29 mouse cellular contexts compared by ENCODE assay signal in genomic region chr4:65912247-65912942, GRCm38 (mm10).
DNase-seq lines count a peak whose midpoint lies in the region; ATAC-seq and TF ChIP-seq lines count a peak whose summit lies in the region.
"Had no signal": no experiment of that assay in that cellular context is flagged by ENCODE, and none has a peak within 500 bp of the region (broad histone marks: within the 10 kb centered on the region; RNA-seq: fewer than 3 reads in every experiment).

No protein-coding gene starts in this region.

- no peaks in the 10 kb centered on the region for H3K27me3 ChIP-seq in kidney, postnatal 0 days (ENCODE audit: insufficient read depth, low read length)
- H3K27me3 ChIP-seq in lung, postnatal 0 days (replicated peaks; ENCODE audit: insufficient read depth, low read length): no peaks in the 10 kb centered on the region
- no peaks in the 10 kb centered on the region for H3K27me3 ChIP-seq in embryonic facial prominence, embryonic 14.5 days (replicated peaks; ENCODE audit: control insufficient read depth, insufficient read depth, low read length)
- no peaks in the 10 kb centered on the region for H3K27me3 ChIP-seq in limb, embryonic 15.5 days
- H3K27me3 ChIP-seq in heart, embryonic 11.5 days (ENCODE audit: control insufficient read depth, insufficient read depth, low read length): no peaks in the 10 kb centered on the region
- H3K27me3 ChIP-seq: heart, embryonic 12.5 days; liver, embryonic 13.5 days; neural tube, embryonic 12.5 days had no signal

- no peak overlapping the region for H3K4me2 ChIP-seq in kidney, postnatal 0 days (ENCODE audit: low read length)
- no peak overlapping the region for H3K4me2 ChIP-seq in lung, postnatal 0 days (replicated peaks; ENCODE audit: low read depth, low read length)
- no peak overlapping the region for H3K4me2 ChIP-seq in embryonic facial prominence, embryonic 14.5 days (ENCODE audit: low read depth, low read length)
- no peak overlapping the region for H3K4me2 ChIP-seq in limb, embryonic 15.5 days
- H3K4me2 ChIP-seq in heart, embryonic 11.5 days: no peak overlapping the region
- H3K4me2 ChIP-seq: heart, embryonic 12.5 days; hindbrain, embryonic 14.5 days; liver, embryonic 13.5 days; neural tube, embryonic 12.5 days had no signal

- WGBS in kidney, postnatal 0 days: 59% methylated on average over 8 of the region's 8 CpGs
- 49% methylated on average over 8 of the region's 8 CpGs for WGBS in lung, postnatal 0 days
- 61% methylated on average over 8 of the region's 8 CpGs for WGBS in embryonic facial prominence, embryonic 14.5 days
- 48% methylated on average over 8 of the region's 8 CpGs for WGBS in limb, embryonic 15.5 days
- 74% methylated on average over 8 of the region's 8 CpGs for WGBS in heart, embryonic 11.5 days (ENCODE audit: insufficient replicate concordance)

- H3K9me3 ChIP-seq in kidney, postnatal 0 days (replicated peaks; ENCODE audit: low read length): no peaks in the 10 kb centered on the region
- H3K9me3 ChIP-seq in lung, postnatal 0 days (ENCODE audit: low read length): no peaks in the 10 kb centered on the region
- H3K9me3 ChIP-seq in embryonic facial prominence, embryonic 14.5 days (ENCODE audit: control insufficient read depth, low read length): no peaks in the 10 kb centered on the region
- H3K9me3 ChIP-seq in limb, embryonic 15.5 days: no peaks in the 10 kb centered on the region
- no peaks in the 10 kb centered on the region for H3K9me3 ChIP-seq in heart, embryonic 11.5 days (replicated peaks; ENCODE audit: control insufficient read depth, low read length)
- H3K9me3 ChIP-seq: heart, embryonic 12.5 days; liver, embryonic 13.5 days; midbrain, embryonic 10.5 days; neural tube, embryonic 12.5 days had no signal

- TF ChIP-seq CTCF in kidney, postnatal 0 days (IDR thresholded peaks at IDR 0.05; ENCODE audit: low read depth): no peak
- no peak for TF ChIP-seq CTCF in lung, postnatal 0 days (IDR thresholded peaks at IDR 0.05)

- no peak overlapping the region for H3K9ac ChIP-seq in kidney, postnatal 0 days (ENCODE audit: low read depth, low read length)
- H3K9ac ChIP-seq in lung, postnatal 0 days (replicated peaks; ENCODE audit: low read depth): no peak overlapping the region
- H3K9ac ChIP-seq in embryonic facial prominence, embryonic 14.5 days (ENCODE audit: low read depth, low read length): no peak overlapping the region
- H3K9ac ChIP-seq in limb, embryonic 15.5 days: no peak overlapping the region
- no peak overlapping the region for H3K9ac ChIP-seq in heart, embryonic 11.5 days (ENCODE audit: low read depth, low read length)
- H3K9ac ChIP-seq: heart, embryonic 12.5 days; hindbrain, embryonic 14.5 days; liver, embryonic 13.5 days; neural tube, embryonic 12.5 days had no signal

- no peak overlapping the region for H3K27ac ChIP-seq in kidney, postnatal 0 days
- H3K27ac ChIP-seq in lung, postnatal 0 days (ENCODE audit: low read length): no peak overlapping the region
- no peak overlapping the region for H3K27ac ChIP-seq in embryonic facial prominence, embryonic 14.5 days (replicated peaks; ENCODE audit: low read depth, low read length)
- H3K27ac ChIP-seq in limb, embryonic 15.5 days: peak overlapping the region; percentile 61; the same call in 1 of the 2 replicates
- no peak overlapping the region for H3K27ac ChIP-seq in heart, embryonic 11.5 days (ENCODE audit: low read depth, low read length)
- H3K27ac ChIP-seq: hindbrain, embryonic 14.5 days; liver, embryonic 13.5 days; midbrain, embryonic 10.5 days; neural tube, embryonic 12.5 days had no signal

- no peaks in the 10 kb centered on the region for H3K4me1 ChIP-seq in kidney, postnatal 0 days (replicated peaks; ENCODE audit: insufficient read depth, low read length)
- no peaks in the 10 kb centered on the region for H3K4me1 ChIP-seq in lung, postnatal 0 days (ENCODE audit: insufficient read depth, low read depth, low read length)
- H3K4me1 ChIP-seq in embryonic facial prominence, embryonic 14.5 days (ENCODE audit: control insufficient read depth, insufficient read depth, low read length): no peaks in the 10 kb centered on the region
- H3K4me1 ChIP-seq in limb, embryonic 15.5 days: peaks cover 6% of the 10 kb centered on the region
- no peaks in the 10 kb centered on the region for H3K4me1 ChIP-seq in heart, embryonic 11.5 days (ENCODE audit: control insufficient read depth, insufficient read depth, low read length)
- H3K4me1 ChIP-seq: heart, embryonic 12.5 days; liver, embryonic 13.5 days; neural tube, embryonic 12.5 days had no signal

- TF ChIP-seq EP300 in lung, postnatal 0 days (IDR thresholded peaks at IDR 0.05): peak; percentile 58

- H3K4me3 ChIP-seq in kidney, postnatal 0 days (replicated peaks; ENCODE audit: low read depth, low read length): no peak overlapping the region
- H3K4me3 ChIP-seq in lung, postnatal 0 days (ENCODE audit: low read depth, low read length): no peak overlapping the region
- no peak overlapping the region for H3K4me3 ChIP-seq in embryonic facial prominence, embryonic 14.5 days (ENCODE audit: low read depth, low read length)
- no peak overlapping the region for H3K4me3 ChIP-seq in limb, embryonic 15.5 days
- H3K4me3 ChIP-seq in heart, embryonic 11.5 days (ENCODE audit: low read depth, low read length): no peak overlapping the region
- H3K4me3 ChIP-seq: heart, embryonic 12.5 days; liver, embryonic 13.5 days; midbrain, embryonic 10.5 days; myocyte; neural tube, embryonic 12.5 days had no signal

- no peak; the same call in 1 of the 2 replicates for ATAC-seq in kidney, postnatal 0 days (replicated peaks; ENCODE audit: low FRiP score, low read depth)
- peak; percentile 84 for ATAC-seq in lung, postnatal 0 days
- ATAC-seq in embryonic facial prominence, embryonic 14.5 days (ENCODE audit: low read depth): peak; percentile 84
- ATAC-seq in limb, embryonic 15.5 days (ENCODE audit: insufficient number of reproducible peaks, low FRiP score, low TSS enrichment, low read depth): 0 out of 2 replicates have a peak, but pooled peaks have one; percentile 65
- no peak for ATAC-seq in heart, embryonic 11.5 days (replicated peaks; ENCODE audit: insufficient number of reproducible peaks, low FRiP score, low TSS enrichment)
- ATAC-seq: CD4-positive, CD25-positive, alpha-beta regulatory T cell, adult 4 months; forebrain, embryonic 14.5 days; intestine, postnatal 0 days; midbrain, embryonic 16.5 days had no signal

- H3K36me3 ChIP-seq in kidney, postnatal 0 days (ENCODE audit: insufficient read depth, low read length): no peaks in the 10 kb centered on the region
- no peaks in the 10 kb centered on the region for H3K36me3 ChIP-seq in lung, postnatal 0 days (ENCODE audit: insufficient read depth, low read length)
- H3K36me3 ChIP-seq in embryonic facial prominence, embryonic 14.5 days (ENCODE audit: control insufficient read depth, insufficient read depth, low read length): no peaks in the 10 kb centered on the region
- no peaks in the 10 kb centered on the region for H3K36me3 ChIP-seq in limb, embryonic 15.5 days
- H3K36me3 ChIP-seq in heart, embryonic 11.5 days (ENCODE audit: control insufficient read depth, insufficient read depth, low read length): no peaks in the 10 kb centered on the region
- H3K36me3 ChIP-seq: heart, embryonic 12.5 days; liver, embryonic 13.5 days; midbrain, embryonic 10.5 days; neural tube, embryonic 12.5 days had no signal

- peak; percentile 0 for DNase-seq in kidney, postnatal 0 days (ENCODE audit: low spot score)
- DNase-seq in kidney, postnatal 10 days: no peak
- peak; percentile 25 for DNase-seq in lung, postnatal 0 days (ENCODE audit: low spot score)
- DNase-seq in lung, postnatal 36 days: no peak
- peak; percentile 73 for DNase-seq in embryonic facial prominence, embryonic 14.5 days (ENCODE audit: low spot score)
- DNase-seq: adrenal gland, postnatal 14 days; cerebellum, adult 11 months; cerebellum, adult 9-10 months; cerebellum, postnatal 36 days; embryo, embryonic 11 days; gastrocnemius, postnatal 25 days; heart, adult 18-20 months; heart, postnatal 4 days; layer of hippocampus, adult 9-11 months; liver, embryonic 13.5 days; lung, adult 2 months; thymus, adult 18-20 months; thymus, postnatal 36 days had no signal

Comparison
In these comparisons a context has a peak if more than half of its experiments do, and no peak if none do; other contexts are left out.
1. DNase-seq: peak in kidney, postnatal 0 days (single experiment), lung, postnatal 0 days (single experiment) and embryonic facial prominence, embryonic 14.5 days (single experiment); none in kidney, postnatal 10 days (single experiment) and lung, postnatal 36 days (single experiment).
2. ATAC-seq: peak in lung, postnatal 0 days (single experiment), embryonic facial prominence, embryonic 14.5 days (single experiment) and limb, embryonic 15.5 days (single experiment); none in kidney, postnatal 0 days (single experiment) and heart, embryonic 11.5 days (single experiment).